Mouse (Mus musculus): ENCODE results near the gene Vmn1r1. TPM values are rescaled to one million over a fixed set of nuclear protein-coding genes. Genes with fewer than 3 reads are reported as not detected.
"Not testable (repeated sequence)": the region's sequence is repeated elsewhere in the genome, so short reads cannot be mapped to it uniquely, and the experiment has no call there.

Vmn1r1 gene
- not detected in 2 replicates for polyA plus RNA-seq (2015; fragmentation: Nextera tagmentation; extraction: Ambion mirVana)

GRCm38 (mm10) chr1:182164386-182164785, at the start of gene Vmn1r1:
Gene Vmn1r1, minus strand, starts transcription at chr1:182164486.
- WGBS, result 79% methylated on average over 7 of the region's 7 CpGs
- ATAC-seq (replicated peaks; ENCODE audit: extremely low read depth, insufficient read depth, low FRiP score), result no peak
- Histone ChIP-seq H3K4me1 (ENCODE audit: control insufficient read depth, insufficient read depth, low read length) (no peaks in the 10 kb centered on the region), H3K27me3 (ENCODE audit: control insufficient read depth, insufficient read depth, low read length) (no peaks in the 10 kb centered on the region), H3K9ac (ENCODE audit: low read length) (no peak within 1 kb of the TSS), H3K9me3 (replicated peaks; ENCODE audit: control insufficient read depth, low read length) (no peaks in the 10 kb centered on the region), H3K4me3 (ENCODE audit: low read length) (no peak within 1 kb of the TSS), H3K27ac (ENCODE audit: low read length) (no peak within 1 kb of the TSS), H3K4me2 (ENCODE audit: low read depth, low read length) (no peak within 1 kb of the TSS), H3K36me3 (ENCODE audit: control insufficient read depth, insufficient read depth) (no peaks in the 10 kb centered on the region)

- 66% methylated on average over 2 of the region's 2 CpGs for WGBS
- H3K4me2 ChIP-seq (ENCODE audit: low read depth, low read length), result no peak overlapping the region
- no peaks in the 10 kb centered on the region for H3K36me3 ChIP-seq (ENCODE audit: control insufficient read depth, insufficient read depth)
- H3K4me1 ChIP-seq (ENCODE audit: control insufficient read depth, insufficient read depth, low read length), result no peaks in the 10 kb centered on the region
- H3K27me3 ChIP-seq (ENCODE audit: control insufficient read depth, insufficient read depth, low read length), result no peaks in the 10 kb centered on the region
- H3K9me3 ChIP-seq (replicated peaks; ENCODE audit: control insufficient read depth, low read length), result peaks cover 3% of the 10 kb centered on the region
- H3K9ac ChIP-seq (ENCODE audit: low read length), result no peak overlapping the region
- H3K4me3 ChIP-seq (ENCODE audit: low read length), result no peak overlapping the region
- no peak for ATAC-seq (replicated peaks; ENCODE audit: extremely low read depth, insufficient read depth, low FRiP score)
- H3K27ac ChIP-seq (ENCODE audit: low read length), result no peak overlapping the region
Observed at GRCm38 (mm10) chr1:182210322-182210721, 46.0 kb upstream of the Vmn1r1 start.

- peaks cover 7% of the 10 kb centered on the region for H3K4me1 ChIP-seq (ENCODE audit: control insufficient read depth, insufficient read depth, low read length)
- H3K36me3 ChIP-seq (ENCODE audit: control insufficient read depth, insufficient read depth), result no peaks in the 10 kb centered on the region
- H3K4me2 ChIP-seq (ENCODE audit: low read depth, low read length), result no peak overlapping the region
- 65% methylated on average over 1 of the region's 1 CpGs for WGBS
- no peak overlapping the region for H3K9ac ChIP-seq (ENCODE audit: low read length)
- ATAC-seq (replicated peaks; ENCODE audit: extremely low read depth, insufficient read depth, low FRiP score), result no peak
- no peaks in the 10 kb centered on the region for H3K27me3 ChIP-seq (ENCODE audit: control insufficient read depth, insufficient read depth, low read length)
- no peak overlapping the region for H3K4me3 ChIP-seq (ENCODE audit: low read length)
- no peak overlapping the region for H3K27ac ChIP-seq (ENCODE audit: low read length)
- H3K9me3 ChIP-seq (replicated peaks; ENCODE audit: control insufficient read depth, low read length), result no peaks in the 10 kb centered on the region
Observed at GRCm38 (mm10) chr1:182192581-182192980, 28.3 kb upstream of the Vmn1r1 start.

- 0 out of 2 replicates have a peak, but pooled peaks cover under 1% of the 10 kb centered on the region for H3K9me3 ChIP-seq (replicated peaks; ENCODE audit: control insufficient read depth, low read length)
- WGBS, result 50% methylated on average over 10 of the region's 10 CpGs
Observed at GRCm38 (mm10) chr1:182191816-182192545, 27.7 kb upstream of the Vmn1r1 start.

GRCm38 (mm10) chr1:182191181-182191580, 26.9 kb upstream of the Vmn1r1 start:
- Histone ChIP-seq H3K27me3 (ENCODE audit: control insufficient read depth, insufficient read depth, low read length) (no peaks in the 10 kb centered on the region), H3K4me1 (ENCODE audit: control insufficient read depth, insufficient read depth, low read length) (peaks cover 7% of the 10 kb centered on the region), H3K4me3 (ENCODE audit: low read length) (no peak overlapping the region), H3K27ac (ENCODE audit: low read length) (no peak overlapping the region), H3K36me3 (ENCODE audit: control insufficient read depth, insufficient read depth) (no peaks in the 10 kb centered on the region), H3K9me3 (replicated peaks; ENCODE audit: control insufficient read depth, low read length) (0 out of 2 replicates have a peak, but pooled peaks cover 3% of the 10 kb centered on the region), H3K9ac (ENCODE audit: low read length) (no peak overlapping the region), H3K4me2 (ENCODE audit: low read depth, low read length) (no peak overlapping the region)
- no peak for ATAC-seq (replicated peaks; ENCODE audit: extremely low read depth, insufficient read depth, low FRiP score)
- 47% methylated on average over 4 of the region's 5 CpGs for WGBS

More at GRCm38 (mm10) chr1:182191816-182192545, 27.7 kb upstream of the Vmn1r1 start:
- no peak overlapping the region for H3K4me3 ChIP-seq (ENCODE audit: low read length)
- H3K4me2 ChIP-seq (ENCODE audit: low read depth, low read length), result no peak overlapping the region
- no peak for ATAC-seq (replicated peaks; ENCODE audit: extremely low read depth, insufficient read depth, low FRiP score)
- no peaks in the 10 kb centered on the region for H3K36me3 ChIP-seq (ENCODE audit: control insufficient read depth, insufficient read depth)
- H3K27ac ChIP-seq (ENCODE audit: low read length), result no peak overlapping the region
- H3K27me3 ChIP-seq (ENCODE audit: control insufficient read depth, insufficient read depth, low read length), result no peaks in the 10 kb centered on the region
- peaks cover 7% of the 10 kb centered on the region for H3K4me1 ChIP-seq (ENCODE audit: control insufficient read depth, insufficient read depth, low read length)
- no peak overlapping the region for H3K9ac ChIP-seq (ENCODE audit: low read length)

- H3K9ac ChIP-seq (ENCODE audit: low read length), result no peak overlapping the region
- 67% methylated on average over 3 of the region's 3 CpGs for WGBS
- H3K9me3 ChIP-seq (replicated peaks; ENCODE audit: control insufficient read depth, low read length), result 0 out of 2 replicates have a peak, but pooled peaks cover 3% of the 10 kb centered on the region
- H3K36me3 ChIP-seq (ENCODE audit: control insufficient read depth, insufficient read depth), result no peaks in the 10 kb centered on the region
- no peaks in the 10 kb centered on the region for H3K27me3 ChIP-seq (ENCODE audit: control insufficient read depth, insufficient read depth, low read length)
- no peak for ATAC-seq (replicated peaks; ENCODE audit: extremely low read depth, insufficient read depth, low FRiP score)
- H3K4me3 ChIP-seq (ENCODE audit: low read length), result no peak overlapping the region
- no peak overlapping the region for H3K27ac ChIP-seq (ENCODE audit: low read length)
- H3K4me1 ChIP-seq (ENCODE audit: control insufficient read depth, insufficient read depth, low read length), result peaks cover 7% of the 10 kb centered on the region
- no peak overlapping the region for H3K4me2 ChIP-seq (ENCODE audit: low read depth, low read length)
Observed at GRCm38 (mm10) chr1:182189669-182190440, 25.6 kb upstream of the Vmn1r1 start.

- not testable (repeated sequence) for H3K9me3 ChIP-seq (replicated peaks; ENCODE audit: control insufficient read depth, low read length); H3K4me1 ChIP-seq (ENCODE audit: control insufficient read depth, insufficient read depth, low read length); H3K27me3 ChIP-seq (ENCODE audit: control insufficient read depth, insufficient read depth, low read length); H3K4me3 ChIP-seq (ENCODE audit: low read length); ATAC-seq (replicated peaks; ENCODE audit: extremely low read depth, insufficient read depth, low FRiP score); H3K36me3 ChIP-seq (ENCODE audit: control insufficient read depth, insufficient read depth); H3K4me2 ChIP-seq (ENCODE audit: low read depth, low read length); H3K27ac ChIP-seq (ENCODE audit: low read length); H3K9ac ChIP-seq (ENCODE audit: low read length)
- WGBS, result 76% methylated on average over 4 of the region's 4 CpGs
Observed at GRCm38 (mm10) chr1:182182449-182182848, 18.2 kb upstream of the Vmn1r1 start.

- WGBS, result 67% methylated on average over 5 of the region's 5 CpGs
Observed at GRCm38 (mm10) chr1:182181456-182182305, 17.4 kb upstream of the Vmn1r1 start.

More at GRCm38 (mm10) chr1:182181456-182182305, 17.4 kb upstream of the Vmn1r1 start:
- Histone ChIP-seq H3K27me3 (ENCODE audit: control insufficient read depth, insufficient read depth, low read length) (no peaks in the 10 kb centered on the region), H3K9ac (ENCODE audit: low read length) (no peak overlapping the region), H3K4me2 (ENCODE audit: low read depth, low read length) (no peak overlapping the region), H3K27ac (ENCODE audit: low read length) (no peak overlapping the region), H3K4me1 (ENCODE audit: control insufficient read depth, insufficient read depth, low read length) (no peaks in the 10 kb centered on the region), H3K4me3 (ENCODE audit: low read length) (no peak overlapping the region), H3K36me3 (ENCODE audit: control insufficient read depth, insufficient read depth) (no peaks in the 10 kb centered on the region), H3K9me3 (replicated peaks; ENCODE audit: control insufficient read depth, low read length) (no peaks in the 10 kb centered on the region)
- ATAC-seq (replicated peaks; ENCODE audit: extremely low read depth, insufficient read depth, low FRiP score), result no peak
